Mouse (Mus musculus) midbrain, embryonic 13.5 days (tissue): ENCODE results near the gene Syn3. TPM values are rescaled to one million over a fixed set of nuclear protein-coding genes. Genes with fewer than 3 reads are reported as not detected.

Experiments
- ATAC-seq: fragments of 200-750 bp; cut with Nextera tagmentation; 2 replicates; pipeline ENCODE4 v1.8.0; 2017; ENCODE audit warnings: mild to moderate bottlenecking, moderate TSS enrichment, moderate library complexity
- H3K27ac ChIP-seq: fragments of 300-500 bp; sonication (generic); 2 replicates; pipeline ENCODE4 v1.5.1; 2015; ENCODE audit warnings: inconsistent platforms, mild to moderate bottlenecking, moderate library complexity
- H3K27me3 ChIP-seq: fragments of 300-500 bp; sonication (generic); 2 replicates; pipeline ENCODE4 v1.6.1; 2015; ENCODE audit warnings: mild to moderate bottlenecking, inconsistent platforms
- H3K36me3 ChIP-seq: fragments of 300-500 bp; sonication (generic); 2 replicates; pipeline ENCODE4 v1.6.1; 2015; ENCODE audit warnings: mild to moderate bottlenecking, inconsistent platforms
- H3K4me1 ChIP-seq: fragments of 300-500 bp; sonication (generic); replicated peaks from 2 replicates; pipeline ENCODE4 v1.6.1; 2015; ENCODE audit warnings: inconsistent platforms
- H3K4me2 ChIP-seq: fragments of 300-500 bp; sonication (generic); replicated peaks from 2 replicates; pipeline ENCODE4 v1.6.1; 2015; ENCODE audit warnings: moderate library complexity, mild to moderate bottlenecking, inconsistent platforms
- H3K4me3 ChIP-seq: fragments of 300-500 bp; sonication (generic); replicated peaks from 2 replicates; pipeline ENCODE4 v1.5.1; 2015; ENCODE audit warnings: mild to moderate bottlenecking, inconsistent platforms
- H3K9ac ChIP-seq: fragments of 300-500 bp; sonication (generic); replicated peaks from 2 replicates; pipeline ENCODE4 v1.6.1; 2015; ENCODE audit warnings: mild to moderate bottlenecking, inconsistent platforms
- H3K9me3 ChIP-seq: fragments of 300-500 bp; sonication (generic); 2 replicates; pipeline ENCODE4 v1.6.1; 2016; ENCODE audit warnings: mild to moderate bottlenecking, inconsistent platforms
- WGBS: fragments of 180-500 bp; shearing (Covaris S2); methylation state at CpG from one replicate; pipeline ENCODE4 v1.1.7; 2015; 5-methylcytosine and 5-hydroxymethylcytosine counted together
- polyA plus RNA-seq: library from polyadenylated mRNA; unstranded; fragments of >200 nt; fragmentation: Nextera tagmentation; extraction: Ambion mirVana; gene quantifications from 2 replicates; pipeline ENCODE4 v1.2.1, GENCODE M21; 2015

Gene Syn3
- polyA plus RNA-seq, 1 experiment from 2014 or later, result 13.8 TPM

DNA sequence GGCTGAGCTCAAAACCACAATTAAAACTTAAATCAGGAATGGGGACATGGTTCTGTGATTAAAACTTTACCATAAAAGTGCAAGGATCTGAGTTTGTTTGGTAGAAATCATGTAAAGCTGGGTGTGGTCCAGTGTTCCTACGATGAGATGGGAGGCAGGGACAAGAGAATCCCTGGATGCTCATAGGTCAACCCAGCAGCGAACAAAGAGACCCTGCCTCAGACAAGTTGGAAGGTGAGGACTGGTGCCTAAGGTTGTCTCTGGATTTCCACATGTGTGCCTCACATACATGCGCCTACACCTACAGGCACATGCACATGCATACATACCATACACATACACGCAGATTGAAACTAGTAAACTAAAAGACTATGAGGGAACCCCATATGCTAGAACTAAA is 389.9 kb downstream of the Syn3 start:
- H3K9ac ChIP-seq, result no peak overlapping the region
- H3K36me3 ChIP-seq, result no peaks in the 10 kb centered on the region
- H3K27me3 ChIP-seq, result no peaks in the 10 kb centered on the region
- no peak overlapping the region for H3K4me3 ChIP-seq
- H3K9me3 ChIP-seq, result no peaks in the 10 kb centered on the region
- ATAC-seq, result no peak
- no peaks in the 10 kb centered on the region for H3K4me1 ChIP-seq
- WGBS, result 97% methylated on average over 4 of the region's 4 CpGs
- H3K27ac ChIP-seq, result no peak overlapping the region
- no peak overlapping the region for H3K4me2 ChIP-seq

DNA sequence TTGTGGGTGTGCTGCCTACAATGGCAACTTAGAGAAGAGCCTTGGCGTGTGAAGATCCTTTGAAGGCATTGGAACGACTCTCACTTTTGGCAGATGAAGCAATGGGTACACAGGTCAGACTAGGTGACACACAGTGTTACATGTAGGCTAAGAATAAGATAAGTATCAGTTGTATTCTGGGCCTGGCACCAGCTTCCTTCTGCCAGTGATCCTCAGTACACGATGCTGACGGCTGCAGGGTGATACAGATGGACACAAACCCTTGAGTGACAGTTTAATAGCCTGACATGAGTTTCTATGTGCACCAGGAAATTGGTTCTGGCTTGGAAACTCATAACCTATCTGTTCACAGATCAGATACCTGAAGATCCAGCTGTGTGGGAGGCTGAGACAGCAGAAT is 391.0 kb downstream of the Syn3 start:
- Histone ChIP-seq H3K36me3 (no peaks in the 10 kb centered on the region), H3K4me3 (no peak overlapping the region), H3K9me3 (no peaks in the 10 kb centered on the region), H3K4me2 (no peak overlapping the region), H3K4me1 (no peaks in the 10 kb centered on the region), H3K27me3 (no peaks in the 10 kb centered on the region), H3K9ac (no peak overlapping the region), H3K27ac (no peak overlapping the region)
- WGBS, result 87% methylated on average over 4 of the region's 4 CpGs
- no peak for ATAC-seq

DNA sequence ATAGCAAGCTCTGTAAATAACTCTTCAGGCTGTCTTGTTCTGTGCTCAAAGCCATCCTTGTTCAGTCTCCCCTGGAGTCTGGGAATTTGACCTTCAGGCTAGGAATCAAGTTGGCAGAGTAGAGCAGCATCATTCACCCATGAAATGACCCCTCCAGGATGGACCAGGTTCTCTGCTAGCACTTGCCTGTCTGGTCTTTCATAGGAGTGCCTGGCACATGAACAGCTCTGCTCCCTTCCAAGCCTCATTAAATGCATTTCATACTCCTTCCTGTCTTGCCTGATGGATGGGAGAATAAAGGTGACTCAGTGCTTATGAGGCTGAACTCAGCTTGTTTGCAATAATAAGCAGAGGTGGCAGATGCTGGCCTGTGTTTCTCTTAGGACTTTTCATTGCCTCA is 394.7 kb downstream of the Syn3 start:
- Histone ChIP-seq H3K4me2 (no peak overlapping the region), H3K27ac (no peak overlapping the region), H3K4me3 (no peak overlapping the region), H3K4me1 (no peaks in the 10 kb centered on the region), H3K9me3 (peaks cover 6% of the 10 kb centered on the region; the same call in 1 of the 2 replicates), H3K27me3 (no peaks in the 10 kb centered on the region), H3K9ac (no peak overlapping the region), H3K36me3 (peaks cover 6% of the 10 kb centered on the region; the same call in 1 of the 2 replicates)
- ATAC-seq, result no peak

DNA sequence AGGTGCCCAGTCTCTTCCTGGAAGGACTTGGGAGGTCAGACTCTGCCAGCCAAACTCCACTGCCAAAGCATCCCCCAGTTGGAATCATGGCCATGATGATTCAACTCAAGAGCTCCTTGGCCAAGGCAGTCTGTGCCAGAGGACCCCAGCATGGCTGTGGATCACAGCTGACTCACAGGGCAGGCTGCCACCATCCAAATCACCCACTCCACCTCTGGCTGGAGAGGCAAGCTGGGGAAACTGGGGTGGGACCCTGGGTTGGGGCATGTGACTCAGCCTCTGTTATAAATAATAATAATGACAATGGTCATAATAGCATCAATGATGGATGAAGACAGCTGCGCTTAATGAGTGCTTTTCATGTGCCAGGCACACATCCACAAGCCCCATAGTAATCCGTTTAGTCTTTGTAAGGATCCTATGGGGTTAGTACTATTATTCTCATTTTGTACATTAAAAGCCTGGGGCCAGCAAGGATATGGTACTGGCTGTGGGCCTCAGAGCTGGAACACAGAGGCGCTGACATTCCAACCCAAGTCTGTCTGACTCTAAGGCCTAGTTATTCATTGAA is 398.3 kb downstream of the Syn3 start:
- Histone ChIP-seq H3K4me2 (no peak overlapping the region), H3K27me3 (no peaks in the 10 kb centered on the region), H3K27ac (no peak overlapping the region), H3K9me3 (peaks cover 6% of the 10 kb centered on the region; the same call in 1 of the 2 replicates), H3K9ac (no peak overlapping the region), H3K36me3 (peaks cover 6% of the 10 kb centered on the region; the same call in 1 of the 2 replicates), H3K4me3 (no peak overlapping the region), H3K4me1 (no peaks in the 10 kb centered on the region)
- 72% methylated on average over 3 of the region's 3 CpGs for WGBS
- no peak for ATAC-seq

DNA sequence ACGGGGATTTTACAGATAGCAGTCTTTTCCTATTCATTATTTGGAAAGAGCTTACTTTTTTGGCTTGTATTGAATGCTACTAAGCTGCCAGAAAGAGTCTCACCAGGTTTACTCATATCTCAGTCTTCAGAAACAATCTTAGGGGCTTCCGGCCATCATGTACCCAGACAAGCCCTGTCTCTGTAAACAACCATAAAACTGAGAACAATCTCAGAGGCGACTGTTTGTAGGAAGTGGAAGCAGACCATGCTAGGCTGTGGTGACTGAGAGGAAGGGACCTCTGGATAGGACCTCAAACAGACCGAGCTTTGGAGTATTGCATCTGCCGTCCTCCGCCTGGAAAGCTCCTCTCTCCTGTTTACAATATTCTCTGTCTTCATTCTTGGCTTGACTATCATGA is 400.3 kb downstream of the Syn3 start:
- Histone ChIP-seq H3K4me2 (no peak overlapping the region), H3K4me3 (no peak overlapping the region), H3K9ac (no peak overlapping the region), H3K36me3 (peaks cover 6% of the 10 kb centered on the region; the same call in 1 of the 2 replicates), H3K27ac (no peak overlapping the region), H3K9me3 (peaks cover 6% of the 10 kb centered on the region; the same call in 1 of the 2 replicates), H3K4me1 (no peaks in the 10 kb centered on the region), H3K27me3 (no peaks in the 10 kb centered on the region)
- no peak for ATAC-seq
- WGBS, result 92% methylated on average over 6 of the region's 6 CpGs

DNA sequence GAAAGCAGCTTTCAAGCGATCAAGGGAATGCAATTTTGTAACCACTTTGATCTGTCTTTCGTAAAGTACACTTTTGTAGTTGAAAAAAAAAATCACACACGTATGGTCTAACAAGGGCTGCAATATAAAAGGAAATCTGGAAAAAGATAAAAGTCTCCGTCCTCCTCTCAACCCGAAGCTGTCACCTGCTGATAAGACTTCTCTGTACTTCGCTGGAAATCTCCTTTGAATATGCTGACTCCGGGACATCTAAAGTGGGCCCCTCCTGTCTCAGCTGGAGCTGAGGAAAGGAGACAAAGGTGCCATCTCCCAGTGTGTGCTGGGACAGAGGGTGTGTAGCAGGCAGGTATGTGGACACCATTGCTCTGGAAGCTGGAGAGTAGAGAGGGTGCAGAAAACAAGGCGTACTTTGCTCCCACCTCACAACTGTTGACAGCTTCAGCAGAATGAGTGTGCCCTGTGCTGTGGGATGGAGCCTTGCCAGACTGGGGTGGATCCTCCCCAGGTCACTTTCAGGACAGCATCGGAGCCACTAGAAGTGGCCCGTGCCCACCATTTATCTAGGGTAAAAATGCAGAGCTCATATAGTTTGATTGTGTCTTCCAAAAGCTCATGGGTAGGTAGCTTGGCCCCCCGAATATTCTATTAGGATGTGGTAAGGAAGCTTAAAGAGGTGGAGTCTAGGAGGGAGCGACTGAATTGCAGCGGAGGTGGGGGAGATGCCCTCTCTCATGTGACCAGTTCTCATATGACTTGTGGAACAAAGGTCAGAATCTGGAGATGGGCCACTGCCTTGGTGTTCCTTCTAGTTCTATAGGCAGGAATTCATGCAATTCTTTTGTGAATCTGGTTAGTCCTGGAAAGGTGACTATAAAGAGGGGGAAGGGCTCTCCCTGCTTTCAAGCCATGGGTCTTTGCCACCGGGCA is 405.3 kb downstream of the Syn3 start:
- Histone ChIP-seq H3K9me3 (no peaks in the 10 kb centered on the region), H3K27me3 (no peaks in the 10 kb centered on the region), H3K4me1 (no peaks in the 10 kb centered on the region), H3K4me2 (no peak overlapping the region), H3K36me3 (no peaks in the 10 kb centered on the region), H3K4me3 (no peak overlapping the region), H3K27ac (no peak overlapping the region), H3K9ac (no peak overlapping the region)
- WGBS, result 70% methylated on average over 14 of the region's 14 CpGs
- ATAC-seq, result no peak

DNA sequence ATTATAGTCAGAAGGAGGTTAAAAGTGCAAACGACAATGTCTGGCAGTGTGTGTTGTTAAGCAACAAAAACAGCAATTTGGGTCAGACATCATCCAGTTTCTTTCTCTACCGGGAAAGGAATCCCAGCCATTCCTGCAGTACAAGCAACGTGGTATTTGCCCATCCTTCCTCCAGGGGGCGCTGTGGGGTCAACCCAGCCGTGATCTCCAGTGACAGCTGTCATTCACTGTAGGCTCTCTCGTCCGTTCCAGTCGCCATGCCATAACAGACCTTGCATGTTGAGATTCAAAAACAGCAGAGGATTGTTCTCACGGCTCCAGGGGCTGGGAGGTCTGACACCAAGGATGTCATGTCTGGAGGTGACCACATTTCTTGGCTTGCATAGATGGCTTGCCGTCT is 406.8 kb downstream of the Syn3 start:
- Histone ChIP-seq H3K36me3 (no peaks in the 10 kb centered on the region), H3K4me2 (no peak overlapping the region), H3K4me3 (no peak overlapping the region), H3K4me1 (no peaks in the 10 kb centered on the region), H3K27ac (no peak overlapping the region), H3K9ac (no peak overlapping the region), H3K27me3 (no peaks in the 10 kb centered on the region), H3K9me3 (no peaks in the 10 kb centered on the region)
- ATAC-seq, result no peak
- WGBS, result 45% methylated on average over 10 of the region's 10 CpGs

DNA sequence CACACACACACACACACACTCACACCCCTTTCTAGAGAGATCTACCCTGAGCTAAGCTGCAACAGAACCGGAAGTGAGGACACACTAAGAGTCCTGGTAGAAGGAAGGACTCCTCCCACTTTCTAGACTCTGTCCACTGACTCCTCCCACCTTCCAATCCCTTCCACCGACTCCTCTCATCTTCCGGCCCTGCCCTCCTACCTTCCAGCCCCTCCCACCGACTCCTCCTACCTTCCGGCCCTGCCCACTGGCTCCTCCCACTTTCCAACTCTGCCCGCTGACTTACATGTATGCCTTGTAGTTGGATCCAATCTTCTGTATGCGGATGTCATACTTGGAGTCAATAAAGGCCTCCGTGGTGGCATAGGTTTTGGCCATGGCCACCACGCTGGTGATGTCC is 418.8 kb downstream of the Syn3 start:
- no peaks in the 10 kb centered on the region for H3K9me3 ChIP-seq
- no peak overlapping the region for H3K9ac ChIP-seq
- WGBS, result 83% methylated on average over 9 of the region's 9 CpGs
- H3K4me3 ChIP-seq, result no peak overlapping the region
- H3K36me3 ChIP-seq, result no peaks in the 10 kb centered on the region
- no peak overlapping the region for H3K27ac ChIP-seq
- H3K27me3 ChIP-seq, result no peaks in the 10 kb centered on the region
- no peaks in the 10 kb centered on the region for H3K4me1 ChIP-seq
- ATAC-seq, result no peak
- H3K4me2 ChIP-seq, result no peak overlapping the region

DNA sequence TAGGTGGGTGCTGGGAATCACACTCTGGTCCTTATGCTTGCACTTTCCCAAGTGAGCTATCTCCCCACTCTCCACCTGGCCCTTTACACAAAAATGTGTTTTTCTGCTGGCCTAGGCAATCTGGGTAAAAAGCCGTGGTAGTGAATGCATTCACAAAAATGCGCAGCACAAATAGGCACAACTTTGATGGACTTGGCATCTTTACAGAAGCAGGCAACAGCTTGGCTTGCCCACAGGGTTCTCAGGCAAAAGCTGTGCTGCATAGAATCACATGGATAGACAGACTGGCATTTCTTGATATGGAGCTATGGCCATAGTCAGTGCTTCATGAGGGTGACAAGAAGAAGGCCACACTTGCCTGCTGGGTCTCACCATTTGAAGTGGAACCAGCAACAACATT is 419.9 kb downstream of the Syn3 start:
- WGBS, result 93% methylated on average over 2 of the region's 2 CpGs
- Histone ChIP-seq H3K36me3 (0 out of 2 replicates have a peak, but pooled peaks cover 3% of the 10 kb centered on the region), H3K4me1 (no peaks in the 10 kb centered on the region), H3K27ac (no peak overlapping the region), H3K9ac (no peak overlapping the region), H3K4me2 (no peak overlapping the region), H3K4me3 (no peak overlapping the region), H3K27me3 (no peaks in the 10 kb centered on the region), H3K9me3 (peaks cover 3% of the 10 kb centered on the region; the same call in 1 of the 2 replicates)
- no peak for ATAC-seq

DNA sequence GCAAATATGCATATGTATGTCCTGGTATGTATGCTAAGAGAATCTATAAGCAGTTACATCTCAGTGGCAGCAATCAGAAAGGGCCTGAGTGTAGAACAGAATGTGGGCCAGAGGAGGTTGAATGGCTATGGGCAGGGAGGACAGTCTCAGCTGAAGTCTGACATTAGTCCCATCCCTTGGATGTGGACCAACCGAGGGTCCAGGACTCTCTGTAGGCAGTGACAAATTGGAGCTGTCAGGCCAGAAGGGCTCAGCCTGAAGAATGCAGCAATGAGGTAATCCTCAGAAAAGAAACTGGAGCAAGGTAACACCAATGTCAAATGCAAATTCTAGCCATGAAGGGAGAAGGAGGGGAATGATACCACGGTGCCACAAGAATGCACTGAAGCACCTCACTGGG is 421.4 kb downstream of the Syn3 start:
- Histone ChIP-seq H3K4me2 (no peak overlapping the region), H3K36me3 (0 out of 2 replicates have a peak, but pooled peaks cover 8% of the 10 kb centered on the region), H3K27ac (no peak overlapping the region), H3K27me3 (no peaks in the 10 kb centered on the region), H3K4me1 (no peaks in the 10 kb centered on the region), H3K4me3 (no peak overlapping the region), H3K9me3 (peaks cover 6% of the 10 kb centered on the region; the same call in 1 of the 2 replicates), H3K9ac (no peak overlapping the region)
- ATAC-seq, result no peak
- WGBS, result 78% methylated on average over 2 of the region's 2 CpGs

DNA sequence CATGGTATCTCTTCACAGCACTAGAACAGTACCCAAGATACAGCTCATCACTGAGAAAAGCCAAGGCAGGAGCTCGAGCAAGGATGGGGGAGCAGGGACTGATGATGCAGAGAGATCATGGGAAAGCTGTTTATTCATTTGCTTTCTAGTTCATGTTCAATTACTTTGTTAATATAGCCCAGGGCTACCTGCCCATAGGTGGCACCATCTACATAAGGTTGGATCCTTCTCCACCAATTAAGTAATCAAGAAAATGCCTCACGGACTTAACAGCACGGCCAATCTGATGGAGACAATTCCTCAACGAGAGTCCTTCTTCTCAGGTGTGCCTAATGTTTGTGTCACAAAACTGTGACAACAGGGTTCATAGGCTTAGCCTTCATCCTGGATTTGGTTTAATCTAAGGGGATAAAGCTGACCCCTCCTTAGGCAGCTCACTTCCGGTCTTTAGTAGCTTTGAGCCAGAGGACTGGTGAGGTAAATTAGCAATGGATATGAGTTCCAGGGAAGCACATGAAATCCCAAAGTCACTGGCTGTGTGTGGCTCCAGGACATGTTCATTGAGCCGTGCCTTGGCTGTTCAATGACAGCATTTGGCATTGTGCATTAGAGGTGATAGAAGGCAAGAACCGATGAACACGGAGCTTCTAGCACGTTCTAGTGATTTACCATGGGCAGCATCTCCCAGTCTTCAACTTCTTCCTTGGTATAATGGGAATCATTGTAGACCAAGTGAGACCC is 423.6 kb downstream of the Syn3 start:
- H3K9ac ChIP-seq, result no peak overlapping the region
- peaks cover 6% of the 10 kb centered on the region; the same call in 1 of the 2 replicates for H3K9me3 ChIP-seq
- WGBS, result 88% methylated on average over 9 of the region's 9 CpGs
- no peak overlapping the region for H3K4me2 ChIP-seq
- no peak for ATAC-seq
- H3K27ac ChIP-seq, result no peak overlapping the region
- no peaks in the 10 kb centered on the region for H3K4me1 ChIP-seq
- no peak overlapping the region for H3K4me3 ChIP-seq
- no peaks in the 10 kb centered on the region for H3K27me3 ChIP-seq
- 0 out of 2 replicates have a peak, but pooled peaks cover 8% of the 10 kb centered on the region for H3K36me3 ChIP-seq

DNA sequence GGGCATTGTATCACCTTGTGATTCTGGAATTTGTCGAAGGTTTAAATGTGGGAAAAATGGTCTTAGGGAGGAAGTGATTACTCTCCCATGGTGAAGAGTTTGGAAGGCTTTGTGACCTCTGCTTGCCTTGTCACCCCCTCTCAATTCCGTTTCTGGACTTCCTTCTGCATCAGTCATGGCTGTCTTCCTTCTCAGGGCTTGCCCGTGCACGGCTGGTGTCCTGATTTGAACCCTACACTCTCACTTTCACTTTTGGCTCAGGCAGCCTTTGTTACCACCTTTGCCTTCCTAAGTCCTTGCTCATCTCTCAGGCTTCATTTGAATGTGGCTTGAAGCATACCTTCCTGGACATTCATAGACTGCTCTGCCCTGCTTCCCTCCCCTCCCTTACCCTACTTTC is 424.6 kb downstream of the Syn3 start:
- no peak for ATAC-seq
- H3K36me3 ChIP-seq, result 0 out of 2 replicates have a peak, but pooled peaks cover 8% of the 10 kb centered on the region
- no peak overlapping the region for H3K27ac ChIP-seq
- H3K9me3 ChIP-seq, result peaks cover 6% of the 10 kb centered on the region; the same call in 1 of the 2 replicates
- H3K4me2 ChIP-seq, result no peak overlapping the region
- no peak overlapping the region for H3K4me3 ChIP-seq
- H3K9ac ChIP-seq, result no peak overlapping the region
- WGBS, result 91% methylated on average over 4 of the region's 4 CpGs
- H3K27me3 ChIP-seq, result no peaks in the 10 kb centered on the region
- H3K4me1 ChIP-seq, result peaks cover 5% of the 10 kb centered on the region
